Mouse (Mus musculus): ENCODE measurements around the gene Gjb4.
A peak's percentile ranks its signal among the peaks of the same experiment; 100 is the strongest.

Gjb4 gene

DNA sequence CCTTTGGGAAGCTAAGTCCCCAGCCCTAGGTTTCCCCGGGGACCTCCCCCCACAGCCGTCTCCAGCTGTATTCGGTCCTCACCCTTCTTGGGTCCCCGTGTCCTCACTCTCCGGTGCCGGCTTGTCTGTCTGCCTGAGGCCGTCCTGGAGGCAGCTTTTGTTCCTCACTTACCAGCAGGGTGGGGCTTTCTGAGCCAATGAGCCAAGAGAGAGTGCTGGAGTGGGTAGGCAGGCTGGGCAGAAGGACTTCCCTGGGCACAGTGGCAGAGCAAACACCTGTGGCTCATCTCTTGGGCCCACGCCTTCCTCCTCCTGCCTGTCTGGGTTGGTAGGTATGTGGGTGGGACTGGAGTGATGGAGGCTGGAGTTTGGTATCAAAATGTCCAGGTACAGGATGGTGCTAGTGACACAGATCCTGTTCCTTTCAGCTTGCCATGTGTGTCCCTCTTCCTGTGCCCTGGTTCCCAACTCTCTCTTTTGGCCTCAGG is at the start of gene Gjb4:
Gene Gjb4, minus strand, starts transcription at position 131 of the 488 bp plus-strand sequence.
- no peak for DNase-seq (ENCODE audit: low read depth, low spot score)

DNA sequence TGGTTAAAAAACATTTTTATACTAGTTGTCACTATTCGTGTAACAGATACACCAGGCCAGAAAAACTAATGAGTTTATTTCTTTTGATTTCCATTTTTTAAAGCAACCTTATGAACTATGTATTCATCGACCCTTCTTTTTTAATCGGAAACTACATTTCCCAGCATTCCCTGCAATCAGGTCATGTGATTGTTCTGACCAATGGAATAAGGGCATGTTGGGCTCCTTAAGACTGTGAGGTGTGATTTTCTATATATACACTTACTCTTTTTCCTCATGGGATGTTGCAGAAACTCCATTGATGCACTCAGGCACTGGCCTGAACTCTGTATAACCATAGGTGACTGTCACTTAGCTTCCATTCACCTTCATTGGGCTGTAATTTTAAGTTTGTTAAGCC is 48.7 kb upstream of the Gjb4 start:
- DNase-seq (ENCODE audit: low read depth, low spot score), result no peak

GRCm38 (mm10) chr4:127402166-127402565 is 48.3 kb upstream of the Gjb4 start:
- no peak for DNase-seq (ENCODE audit: low read depth, low spot score)

DNA sequence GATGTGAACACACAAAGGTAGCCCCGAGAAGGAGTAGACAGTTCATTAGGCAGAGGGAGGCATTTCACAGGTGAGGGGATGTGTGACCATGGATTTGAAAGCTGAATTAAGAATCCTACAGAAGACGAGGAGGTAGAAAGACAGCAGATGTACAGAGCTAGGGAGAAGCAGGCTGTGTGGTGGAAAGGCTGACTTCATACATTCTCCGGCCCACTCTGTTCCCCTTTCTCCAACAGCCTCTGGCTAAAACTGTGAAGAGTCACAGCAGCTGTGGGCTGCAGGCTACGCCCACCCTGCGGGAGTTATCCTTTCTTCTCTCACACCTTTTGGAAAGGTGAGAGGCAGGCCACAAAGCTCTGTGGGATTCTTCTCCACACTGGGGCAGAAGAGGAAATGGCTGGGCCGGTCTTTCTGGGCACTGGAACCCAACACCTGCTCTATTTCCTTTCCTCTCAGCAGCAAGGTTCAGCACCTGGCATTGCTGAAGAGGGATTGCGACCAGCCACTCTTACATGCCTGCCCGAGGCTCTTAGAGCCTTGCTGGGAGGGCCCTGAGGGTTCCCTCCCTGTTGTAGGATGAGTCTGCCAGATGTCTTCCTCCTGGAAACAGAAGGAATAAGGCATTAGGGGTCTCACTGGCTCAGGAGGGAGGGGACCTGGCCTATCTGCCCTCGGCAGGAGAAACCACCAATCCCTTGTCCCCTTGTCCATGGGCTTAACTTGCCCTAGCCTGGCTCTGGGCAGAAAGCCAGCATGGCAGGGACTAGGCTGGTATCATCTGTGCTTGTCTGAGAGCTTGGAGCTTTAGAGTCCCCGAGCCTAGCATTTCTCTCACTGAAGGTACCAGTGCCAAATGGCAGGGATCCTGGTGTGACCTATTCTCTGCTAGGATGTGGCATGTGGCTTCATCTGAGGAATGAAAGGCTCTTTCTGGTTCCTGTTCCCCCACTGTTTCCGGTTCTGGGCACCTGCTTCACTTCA is 46.6 kb upstream of the Gjb4 start:
- DNase-seq (ENCODE audit: low read depth, low spot score), result no peak

GRCm38 (mm10) chr4:127395591-127395990 is 41.7 kb upstream of the Gjb4 start:
- DNase-seq (ENCODE audit: low read depth, low spot score), result no peak

DNA sequence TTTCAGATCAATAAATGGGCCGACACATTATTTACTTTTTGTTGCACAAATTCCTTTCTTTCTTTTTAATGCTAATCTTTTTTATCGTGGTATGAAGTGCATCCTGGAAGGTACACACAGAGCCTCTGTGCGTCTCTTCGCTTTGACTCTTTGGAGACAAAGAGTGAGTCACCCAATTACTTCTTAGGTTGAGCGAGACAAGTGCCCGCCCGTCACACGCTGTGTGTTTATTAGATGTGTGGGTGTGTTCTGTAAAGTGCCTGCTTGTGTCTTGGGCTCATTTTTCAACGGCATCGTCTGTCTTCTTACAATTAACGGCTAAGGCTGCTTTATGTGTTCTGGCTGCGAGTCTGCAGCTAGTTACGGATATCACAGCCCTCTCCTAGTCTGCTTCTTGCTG is 35.8 kb upstream of the Gjb4 start:
- no peak for DNase-seq (ENCODE audit: low read depth, low spot score)

- DNase-seq (ENCODE audit: low read depth, low spot score), result peak; percentile 26
Observed at GRCm38 (mm10) chr4:127377344-127377743, 23.5 kb upstream of the Gjb4 start.

DNA sequence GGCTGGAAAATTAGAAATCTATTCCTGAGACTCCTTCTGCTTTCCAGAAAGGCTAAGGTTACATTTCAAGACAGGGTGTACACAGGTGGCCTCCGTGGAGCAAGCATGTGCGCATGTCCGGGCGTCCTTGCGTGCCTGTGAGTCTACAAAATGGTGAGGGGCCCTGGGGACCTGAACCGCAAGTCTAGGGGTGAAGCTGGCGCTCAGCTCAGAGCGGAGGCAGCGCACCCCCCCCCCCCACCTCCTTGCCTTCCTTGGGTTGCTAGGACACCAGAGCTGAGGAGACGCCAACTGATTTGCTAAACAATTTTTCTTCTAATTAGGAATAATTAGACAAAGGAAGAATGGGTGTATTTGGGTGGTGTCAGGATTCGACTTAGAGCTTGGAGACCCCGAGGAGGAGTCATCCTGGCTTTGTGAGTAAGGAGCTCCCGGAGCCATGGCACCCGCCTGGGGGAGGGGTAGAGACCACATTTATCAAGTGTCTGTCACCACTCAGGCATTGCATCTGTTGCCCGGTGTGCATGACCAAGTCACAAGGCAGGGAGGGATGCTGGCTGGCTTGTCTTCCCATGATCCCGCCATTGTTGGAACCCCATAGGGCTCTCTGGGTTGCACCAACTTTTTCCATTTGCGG is 21.8 kb upstream of the Gjb4 start:
- no peak for DNase-seq (ENCODE audit: low read depth, low spot score)

DNA sequence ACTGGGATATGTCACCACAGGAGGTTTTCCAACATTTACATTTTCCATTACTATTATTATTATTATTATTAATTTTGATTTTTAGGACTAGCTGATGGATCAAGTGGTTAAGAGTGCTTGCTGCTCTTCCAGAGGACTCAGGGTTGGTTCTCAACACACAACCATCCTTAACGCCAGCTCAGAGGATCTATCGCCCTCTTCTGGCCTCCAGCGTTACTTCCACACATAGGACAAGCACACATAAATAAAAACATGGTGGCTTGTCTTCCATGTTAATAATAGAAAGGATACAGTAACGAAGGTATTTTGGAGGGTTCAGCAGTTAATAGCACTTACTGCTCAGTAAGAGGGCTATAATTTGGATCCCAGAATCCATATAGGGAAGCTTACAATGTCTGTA is 20.8 kb upstream of the Gjb4 start:
- no peak for DNase-seq (ENCODE audit: low read depth, low spot score)

- no peak for DNase-seq (ENCODE audit: low read depth, low spot score)
Observed at GRCm38 (mm10) chr4:127373491-127373890, 19.6 kb upstream of the Gjb4 start.

- DNase-seq (ENCODE audit: low read depth, low spot score), result no peak
Observed at GRCm38 (mm10) chr4:127371546-127371945, 17.7 kb upstream of the Gjb4 start.

- peak; percentile 8 for DNase-seq (ENCODE audit: low read depth, low spot score)
Observed at GRCm38 (mm10) chr4:127370447-127370846, 16.6 kb upstream of the Gjb4 start.

DNA sequence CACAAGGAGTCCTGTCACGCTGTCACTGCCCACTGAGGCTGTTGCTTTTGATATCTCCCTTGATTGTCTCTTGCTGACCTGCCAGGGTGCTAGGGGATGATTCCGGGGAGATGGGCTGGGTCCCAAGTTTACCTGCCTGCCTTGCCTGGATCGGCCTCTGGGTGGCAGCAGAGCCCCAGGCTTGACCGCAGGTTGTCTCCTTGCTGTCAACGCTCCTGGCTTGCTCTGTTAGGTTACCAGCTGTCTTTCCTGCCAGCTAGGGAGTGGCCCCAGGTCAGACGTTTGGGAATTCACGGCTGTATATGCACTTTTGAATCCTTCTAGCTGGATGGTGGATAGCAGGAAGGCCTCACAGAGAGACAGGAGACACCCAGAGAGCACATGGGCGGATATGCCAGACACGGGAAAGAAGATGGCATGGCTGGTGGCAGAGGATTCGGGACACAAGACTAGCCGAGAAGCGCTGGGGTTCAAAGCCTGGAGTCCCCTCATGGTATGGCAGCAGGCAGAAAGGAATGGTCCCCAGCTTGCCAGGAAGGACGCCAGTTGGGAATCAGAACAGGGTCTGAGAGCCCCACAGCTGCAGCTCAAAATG is 14.6 kb upstream of the Gjb4 start:
- DNase-seq (ENCODE audit: low read depth, low spot score), result peak; percentile 45

DNA sequence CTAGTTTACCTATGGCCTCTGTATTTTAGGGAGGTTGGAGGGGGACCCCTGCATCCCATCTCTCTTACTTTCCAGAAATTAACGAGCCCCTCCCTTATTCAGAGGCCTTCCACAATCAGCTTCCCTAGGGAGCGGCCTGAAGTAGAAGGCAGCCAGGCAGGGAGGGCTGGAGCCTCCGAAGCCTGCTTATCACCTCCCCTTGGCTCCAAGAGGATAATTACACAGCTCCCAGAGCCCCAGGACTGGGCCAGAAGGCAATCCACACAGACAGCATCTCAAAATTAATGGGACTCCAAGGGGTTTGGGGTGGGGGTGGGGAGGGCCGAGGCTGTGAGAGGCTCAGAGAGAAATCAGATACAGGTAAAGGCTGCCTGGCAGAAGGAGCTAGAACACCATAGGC is 12.0 kb upstream of the Gjb4 start:
- DNase-seq (ENCODE audit: low read depth, low spot score), result no peak

DNA sequence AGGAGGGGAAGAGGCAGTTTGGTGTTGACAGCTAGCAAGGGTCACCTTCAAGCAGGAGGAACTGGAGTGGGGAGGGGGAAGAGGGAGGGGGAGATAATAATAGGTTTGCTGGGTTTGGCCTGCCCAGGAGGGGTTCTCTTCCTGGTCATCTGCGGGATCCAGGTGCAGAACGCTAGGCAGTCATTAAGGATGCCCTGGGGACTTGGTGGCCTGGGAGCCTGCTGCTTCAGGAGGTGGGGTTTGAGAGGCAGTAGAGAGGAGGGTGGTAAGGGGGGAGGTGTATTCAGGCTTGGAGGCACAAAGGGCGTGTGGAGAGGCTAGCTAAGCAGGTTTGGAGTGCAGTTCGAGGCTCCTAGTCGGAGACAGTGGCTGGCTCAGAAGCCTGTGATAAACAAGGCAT is 11.6 kb upstream of the Gjb4 start:
- no peak for DNase-seq (ENCODE audit: low read depth, low spot score)

- no peak for DNase-seq (ENCODE audit: low read depth, low spot score)
Observed at GRCm38 (mm10) chr4:127364431-127364830, 10.6 kb upstream of the Gjb4 start.

GRCm38 (mm10) chr4:127363331-127363730 is 9.4 kb upstream of the Gjb4 start:
- DNase-seq (ENCODE audit: low read depth, low spot score), result peak; percentile 17

- no peak for DNase-seq (ENCODE audit: low read depth, low spot score)
Observed at GRCm38 (mm10) chr4:127362520-127362919, 8.6 kb upstream of the Gjb4 start.

GRCm38 (mm10) chr4:127358018-127358417 is 4.1 kb upstream of the Gjb4 start, which contains the start of gene Gjb5:
Gjb5 (minus strand) TSS chr4:127358181.
- DNase-seq (ENCODE audit: low read depth, low spot score), result no peak

GRCm38 (mm10) chr4:127354506-127355485 is 915 bp upstream of the Gjb4 start:
- DNase-seq (ENCODE audit: low read depth, low spot score), result no peak

DNA sequence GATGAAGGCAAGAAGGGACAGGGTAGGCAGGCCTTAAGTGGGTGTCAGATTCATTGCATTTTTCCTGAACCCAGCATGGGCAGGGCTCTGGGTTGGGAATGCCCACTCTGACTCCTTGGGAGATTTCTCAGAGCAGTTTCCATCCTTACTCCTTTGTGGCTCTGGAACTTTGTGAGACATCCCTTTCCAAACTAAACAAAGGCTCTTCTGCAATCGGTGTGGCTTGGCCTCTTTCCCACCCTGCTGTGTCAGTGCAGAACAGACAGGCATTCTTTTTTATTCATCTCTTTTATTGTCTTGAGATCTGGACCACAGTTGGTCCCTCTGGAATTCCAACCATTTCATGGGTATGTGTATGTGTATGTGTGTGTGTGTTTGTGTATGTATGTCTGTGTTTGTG is 1.3 kb downstream of the Gjb4 start:
- DNase-seq (ENCODE audit: low read depth, low spot score), result no peak
